Comparison of ENCODE assay signal across 19 mouse cellular contexts in the genomic region with DNA sequence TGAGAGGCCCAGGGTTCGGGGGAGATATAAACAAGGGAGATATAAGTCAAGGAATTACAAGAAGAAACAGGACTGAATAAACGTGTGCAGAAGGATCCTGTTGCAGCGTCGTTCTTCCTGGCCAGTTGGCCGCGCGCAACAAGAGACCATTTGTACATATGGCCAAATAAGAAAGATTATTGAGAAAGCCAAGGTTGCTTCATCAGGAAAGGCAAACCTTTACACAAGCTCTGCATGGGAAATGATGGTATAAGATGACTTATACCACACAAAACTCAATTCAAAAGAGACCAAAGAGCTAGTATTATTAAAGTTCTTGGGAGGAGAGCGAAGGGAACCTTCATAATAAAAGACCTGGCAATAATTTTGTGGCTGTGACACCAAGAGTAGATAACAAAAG.
"Had no signal": no experiment of that assay in that cellular context is flagged by ENCODE, and none has a peak within 500 bp of the region (broad histone marks: within the 10 kb centered on the region; RNA-seq: fewer than 3 reads in every experiment).

No protein-coding gene starts in this region.

- H3K4me1 ChIP-seq: midbrain, embryonic 10.5 days; midbrain, embryonic 13.5 days; neural tube, embryonic 13.5 days; neural tube, embryonic 15.5 days; stomach, embryonic 15.5 days had no signal

- H3K4me3 ChIP-seq: midbrain, embryonic 10.5 days; midbrain, embryonic 13.5 days; myocyte; neural tube, embryonic 13.5 days; neural tube, embryonic 15.5 days; stomach, embryonic 15.5 days had no signal

- H3K9me3 ChIP-seq: midbrain, embryonic 10.5 days; midbrain, embryonic 13.5 days; neural tube, embryonic 13.5 days; neural tube, embryonic 15.5 days; stomach, embryonic 15.5 days had no signal

- ATAC-seq: midbrain, embryonic 13.5 days; midbrain, embryonic 16.5 days had no signal

- H3K27me3 ChIP-seq: midbrain, embryonic 13.5 days; neural tube, embryonic 13.5 days; neural tube, embryonic 15.5 days; stomach, embryonic 15.5 days had no signal

- H3K27ac ChIP-seq: liver, embryonic 14.5 days; midbrain, embryonic 10.5 days; midbrain, embryonic 13.5 days; neural tube, embryonic 13.5 days; neural tube, embryonic 15.5 days; stomach, embryonic 15.5 days; stomach, postnatal 0 days had no signal

- DNase-seq: lung, adult 18-20 months; lung, embryonic 14.5 days; lung, postnatal 10 days; lung, postnatal 4 days; retina, postnatal 1 day; right cerebral cortex, adult 18-20 months; right cerebral cortex, postnatal 14 days; thymus, adult 2 months; thymus, postnatal 25 days; thymus, postnatal 4 days had no signal

- H3K36me3 ChIP-seq: midbrain, embryonic 10.5 days; midbrain, embryonic 13.5 days; neural tube, embryonic 13.5 days; neural tube, embryonic 15.5 days; stomach, embryonic 15.5 days had no signal
